Mouse (Mus musculus) lung, postnatal 4 days (tissue): Measurements from ENCODE around the gene Wfdc6b.
A peak's percentile ranks its signal among the peaks of the same experiment; 100 is the strongest.
"Not testable (repeated sequence)": the region's sequence is repeated elsewhere in the genome, so short reads cannot be mapped to it uniquely, and the experiment has no call there.

ENCODE experiments used
- DNase-seq, 2 experiments: peaks; one replicate each; pipeline ENCODE4 v3.0.0; 2021

Gene Wfdc6b

GRCm38 (mm10) chr2:164613471-164613870 lies at the start of gene Wfdc6b, which contains the start of gene Wfdc8:
Gene Wfdc6b (plus strand): TSS chr2:164613522.
Gene Wfdc8 (minus strand): TSS chr2:164613626.
- peak; percentile 52 to 68 for DNase-seq

GRCm38 (mm10) chr2:164564346-164564745 lies 49.0 kb upstream of the Wfdc6b start:
- DNase-seq: no peak

- no peak for DNase-seq
Observed at GRCm38 (mm10) chr2:164566997-164567396, 46.3 kb upstream of the Wfdc6b start.

GRCm38 (mm10) chr2:164567460-164567859 lies 45.9 kb upstream of the Wfdc6b start:
- DNase-seq: no peak

- DNase-seq: not testable (repeated sequence)
Observed at GRCm38 (mm10) chr2:164573359-164573758, 40.0 kb upstream of the Wfdc6b start, which contains the start of gene Spint3. Gene Spint3 (minus strand): TSS chr2:164573459.

- DNase-seq: peak; percentile 14 to 46
Observed at GRCm38 (mm10) chr2:164585025-164585725, 28.1 kb upstream of the Wfdc6b start, which contains the start of gene Wfdc6a. Gene Wfdc6a (minus strand): TSS chr2:164585447.

- DNase-seq: peak in 1 of 2 experiments; percentile 20
Observed at GRCm38 (mm10) chr2:164592014-164592413, 21.3 kb upstream of the Wfdc6b start.

- no peak for DNase-seq
Observed at GRCm38 (mm10) chr2:164593494-164593893, 19.8 kb upstream of the Wfdc6b start, which contains the start of gene Eppin. Gene Eppin (minus strand): TSS chr2:164593594.

- DNase-seq: no peak
Observed at GRCm38 (mm10) chr2:164600179-164600578, 13.1 kb upstream of the Wfdc6b start.

- no peak for DNase-seq
Observed at GRCm38 (mm10) chr2:164603482-164603881, 9.8 kb upstream of the Wfdc6b start.

- DNase-seq: no peak
Observed at GRCm38 (mm10) chr2:164604411-164604810, 8.9 kb upstream of the Wfdc6b start.

- no peak for DNase-seq
Observed at GRCm38 (mm10) chr2:164608781-164609180, 4.5 kb upstream of the Wfdc6b start.

GRCm38 (mm10) chr2:164615386-164615785 lies 2.1 kb downstream of the Wfdc6b start:
- DNase-seq: no peak

GRCm38 (mm10) chr2:164619050-164619449 lies 5.7 kb downstream of the Wfdc6b start:
- DNase-seq: no peak

- DNase-seq: no peak
Observed at GRCm38 (mm10) chr2:164621775-164622174, 8.5 kb downstream of the Wfdc6b start.

- no peak for DNase-seq
Observed at GRCm38 (mm10) chr2:164635266-164635665, 21.9 kb downstream of the Wfdc6b start.

- no peak for DNase-seq
Observed at GRCm38 (mm10) chr2:164638696-164639095, 25.4 kb downstream of the Wfdc6b start, which contains the start of gene Wfdc16. Gene Wfdc16 (minus strand): TSS chr2:164638796.

GRCm38 (mm10) chr2:164641129-164641528 lies 27.8 kb downstream of the Wfdc6b start:
- DNase-seq: peak in 1 of 2 experiments; percentile 18

- no peak for DNase-seq
Observed at GRCm38 (mm10) chr2:164641881-164642673, 28.8 kb downstream of the Wfdc6b start.

- DNase-seq: peak; percentile 41 to 74
Observed at GRCm38 (mm10) chr2:164655858-164656257, 42.5 kb downstream of the Wfdc6b start, which contains the start of gene Wfdc10. Gene Wfdc10 (plus strand): TSS chr2:164656046.

GRCm38 (mm10) chr2:164656483-164656882 lies 43.2 kb downstream of the Wfdc6b start, which contains the start of gene Wfdc9:
Gene Wfdc9 (minus strand): TSS chr2:164656583.
- no peak for DNase-seq

GRCm38 (mm10) chr2:164664851-164665250 lies 51.5 kb downstream of the Wfdc6b start:
- DNase-seq: no peak
